Mouse (Mus musculus): ENCODE data around the gene Sema5a.

DNA sequence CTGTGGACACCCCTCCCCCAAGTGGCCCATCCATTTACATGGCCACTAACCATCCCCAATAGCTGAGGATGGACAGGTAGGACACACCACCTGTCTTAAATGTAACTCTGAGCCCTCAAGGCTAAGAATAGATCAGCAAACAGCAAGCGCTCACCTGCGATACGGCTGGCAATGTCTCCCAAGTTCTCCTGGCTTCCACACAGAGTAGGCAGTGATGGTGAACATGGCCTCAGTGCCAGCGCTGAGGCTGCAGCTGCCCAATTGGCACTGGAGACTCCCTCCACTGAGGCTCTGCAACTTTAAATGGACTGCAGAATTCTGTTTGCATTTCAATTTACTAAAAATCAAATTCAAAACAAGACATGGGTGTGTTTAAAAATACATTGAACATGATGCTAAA, 78.6 kb downstream of the Sema5a start:
- TF ChIP-seq CTCF (IDR thresholded peaks at IDR 0.05; ENCODE audit: borderline replicate concordance, extremely low read depth, insufficient read depth, insufficient read length) (no peak), POLR2A (IDR thresholded peaks at IDR 0.05; ENCODE audit: borderline replicate concordance, extremely low read depth, insufficient read depth, insufficient read length, poor library complexity, severe bottlenecking) (no peak)

Measured in brain, embryonic 14.5 days (tissue).